In the genomic region with DNA sequence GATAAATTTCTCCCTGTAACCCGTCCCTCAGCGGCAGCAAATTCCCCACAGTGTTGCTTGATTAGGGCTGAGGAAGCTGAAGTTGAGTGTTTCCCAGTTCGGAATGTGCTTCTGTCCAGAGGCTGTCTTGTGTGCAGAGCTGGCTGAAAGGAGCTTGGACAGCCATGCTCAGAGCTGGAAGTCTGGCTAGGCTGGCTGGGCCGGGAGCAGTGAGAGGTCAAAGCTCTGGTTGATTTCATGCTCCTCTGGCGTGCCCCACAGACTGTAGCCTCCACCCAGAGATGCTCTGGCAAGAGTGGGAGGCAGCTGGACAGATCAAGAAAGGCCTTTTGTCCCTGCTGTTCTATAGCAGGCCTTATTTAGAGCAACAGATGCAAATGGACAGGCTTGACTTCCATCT, we compare ENCODE assay signal across 8 mouse cellular contexts.
A peak's percentile ranks its signal among the peaks of the same experiment; 100 is the strongest.
DNase-seq lines count a peak whose midpoint lies in the region; ATAC-seq and TF ChIP-seq lines count a peak whose summit lies in the region.

No protein-coding gene starts in this region.

- TF ChIP-seq CTCF in layer of hippocampus, adult 2 months (conservative IDR thresholded peaks at IDR 0.05) = no peak
- no peak for TF ChIP-seq CTCF in thymus, adult 2 months (IDR thresholded peaks at IDR 0.05; ENCODE audit: borderline replicate concordance, control insufficient read depth, extremely low read depth, insufficient read depth, low read length, poor library complexity)

- H3K4me1 ChIP-seq in embryonic facial prominence, embryonic 10.5 days = peaks cover 7% of the 10 kb centered on the region
- peaks cover 5% of the 10 kb centered on the region; the same call in 1 of the 2 replicates for H3K4me1 ChIP-seq in heart, embryonic 11.5 days (ENCODE audit: control insufficient read depth, insufficient read depth, low read length)
- peaks cover 6% of the 10 kb centered on the region for H3K4me1 ChIP-seq in neural tube, embryonic 11.5 days (ENCODE audit: control insufficient read depth, insufficient read depth, low read length)
- peaks cover 5% of the 10 kb centered on the region; the same call in 1 of the 2 replicates for H3K4me1 ChIP-seq in thymus, adult 2 months (replicated peaks; ENCODE audit: control insufficient read depth, insufficient read depth, low read length)

- peak in 1 of 2 experiments; percentile 38 for DNase-seq in layer of hippocampus, adult 2 months (ENCODE audit: low spot score in 2 of 2)
- DNase-seq in layer of hippocampus, postnatal 25 days (ENCODE audit: extremely low spot score in 1 of 2, low spot score in 1 of 2) = no peak
- peak; percentile 38 for DNase-seq in embryonic facial prominence, embryonic 10.5 days (ENCODE audit: low spot score)
- peak; percentile 42 to 64 for DNase-seq in left cerebral cortex, adult 9 months (ENCODE audit: low spot score in 2 of 2)
- peak; percentile 46 for DNase-seq in neural tube, embryonic 11.5 days (ENCODE audit: low spot score)
- DNase-seq in thymus, adult 18-20 months = no peak
- DNase-seq in thymus, adult 2 months = no peak

- H3K9me3 ChIP-seq in embryonic facial prominence, embryonic 10.5 days = no peaks in the 10 kb centered on the region
- H3K9me3 ChIP-seq in heart, embryonic 11.5 days (replicated peaks; ENCODE audit: control insufficient read depth, low read length) = no peaks in the 10 kb centered on the region
- H3K9me3 ChIP-seq in neural tube, embryonic 11.5 days (ENCODE audit: control insufficient read depth, low read length) = no peaks in the 10 kb centered on the region

- ATAC-seq in heart, embryonic 11.5 days (replicated peaks; ENCODE audit: insufficient number of reproducible peaks, low FRiP score, low TSS enrichment) = peak; percentile 39; the same call in 1 of the 2 replicates
- peak; percentile 88 for ATAC-seq in neural tube, embryonic 11.5 days (ENCODE audit: insufficient read depth, low FRiP score, low TSS enrichment)

- no peaks in the 10 kb centered on the region for H3K27me3 ChIP-seq in embryonic facial prominence, embryonic 10.5 days (replicated peaks; ENCODE audit: low read depth, poor library complexity, severe bottlenecking)
- H3K27me3 ChIP-seq in heart, embryonic 11.5 days (ENCODE audit: control insufficient read depth, insufficient read depth, low read length) = no peaks in the 10 kb centered on the region
- H3K27me3 ChIP-seq in neural tube, embryonic 11.5 days (ENCODE audit: control insufficient read depth, insufficient read depth, low read length) = no peaks in the 10 kb centered on the region
- H3K27me3 ChIP-seq in thymus, adult 2 months (ENCODE audit: control insufficient read depth, insufficient read depth, low read length) = no peaks in the 10 kb centered on the region

- H3K36me3 ChIP-seq in embryonic facial prominence, embryonic 10.5 days (replicated peaks) = no peaks in the 10 kb centered on the region
- no peaks in the 10 kb centered on the region for H3K36me3 ChIP-seq in heart, embryonic 11.5 days (ENCODE audit: control insufficient read depth, insufficient read depth, low read length)
- H3K36me3 ChIP-seq in neural tube, embryonic 11.5 days (ENCODE audit: control insufficient read depth, insufficient read depth, low read length) = no peaks in the 10 kb centered on the region
- H3K36me3 ChIP-seq in thymus, adult 2 months (ENCODE audit: control insufficient read depth, insufficient read depth, low read length) = no peaks in the 10 kb centered on the region

- no peak overlapping the region for H3K4me2 ChIP-seq in heart, embryonic 11.5 days
- H3K4me2 ChIP-seq in neural tube, embryonic 11.5 days (ENCODE audit: low read depth) = no peak overlapping the region

- H3K4me3 ChIP-seq in layer of hippocampus, adult 2 months = no peak overlapping the region
- no peak overlapping the region for H3K4me3 ChIP-seq in embryonic facial prominence, embryonic 10.5 days
- no peak overlapping the region for H3K4me3 ChIP-seq in heart, embryonic 11.5 days (ENCODE audit: low read depth, low read length)
- H3K4me3 ChIP-seq in neural tube, embryonic 11.5 days (ENCODE audit: low read depth, low read length) = no peak overlapping the region
- H3K4me3 ChIP-seq in thymus, adult 2 months (ENCODE audit: control insufficient read depth, insufficient read depth, low read length) = no peak overlapping the region

- H3K27ac ChIP-seq in layer of hippocampus, adult 2 months = peak overlapping the region; percentile 72
- H3K27ac ChIP-seq in embryonic facial prominence, embryonic 10.5 days (replicated peaks) = peak overlapping the region; percentile 48; the same call in 1 of the 2 replicates
- peak overlapping the region; percentile 73 for H3K27ac ChIP-seq in heart, embryonic 11.5 days (ENCODE audit: low read depth, low read length)
- H3K27ac ChIP-seq in neural tube, embryonic 11.5 days (ENCODE audit: low read depth, low read length) = peak overlapping the region; percentile 35
- H3K27ac ChIP-seq in thymus, adult 2 months (ENCODE audit: control insufficient read depth, insufficient read depth, low read length) = no peak overlapping the region

- 48% methylated on average over 5 of the region's 5 CpGs for WGBS in embryonic facial prominence, embryonic 10.5 days
- WGBS in heart, embryonic 11.5 days (ENCODE audit: insufficient replicate concordance) = 27% methylated on average over 5 of the region's 5 CpGs
- 34% methylated on average over 5 of the region's 5 CpGs for WGBS in neural tube, embryonic 11.5 days
- WGBS in thymus, adult 2 months = 91% methylated on average over 5 of the region's 5 CpGs

- no peak for TF ChIP-seq POLR2A in thymus, adult 2 months (IDR thresholded peaks at IDR 0.05; ENCODE audit: control insufficient read depth, extremely low read depth, insufficient read depth, low read length, poor library complexity)

- H3K9ac ChIP-seq in heart, embryonic 11.5 days (ENCODE audit: low read depth, low read length) = no peak overlapping the region
- H3K9ac ChIP-seq in neural tube, embryonic 11.5 days (ENCODE audit: low read length) = no peak overlapping the region

Comparison
In these comparisons a context has a peak if more than half of its experiments do, and no peak if none do; other contexts are left out.
1. DNase-seq: peak in embryonic facial prominence, embryonic 10.5 days (single experiment), left cerebral cortex, adult 9 months (2 of 2) and neural tube, embryonic 11.5 days (single experiment); none in layer of hippocampus, postnatal 25 days (0 of 2), thymus, adult 18-20 months (0 of 2) and thymus, adult 2 months (single experiment).